Mouse (Mus musculus) embryonic facial prominence, embryonic 11.5 days (tissue): Measurements from ENCODE around the gene D5Ertd579e. TPM values are rescaled to one million over a fixed set of nuclear protein-coding genes. Genes with fewer than 3 reads are reported as not detected.

Experiments
- ATAC-seq: fragments of 200-750 bp; cut with Nextera tagmentation; replicated peaks from 2 replicates; pipeline ENCODE4 v1.8.0; 2017; ENCODE audit warnings: low read depth; ENCODE audit not compliant: insufficient number of reproducible peaks, low FRiP score, low TSS enrichment
- DNase-seq: peaks from one replicate; pipeline ENCODE4 v3.0.0-alpha.2; 2015; ENCODE audit warnings: low spot score
- H3K27ac ChIP-seq: fragments of 300-500 bp; sonication (generic); replicated peaks from 2 replicates; pipeline ENCODE4 v1.5.1; 2014; ENCODE audit warnings: mild to moderate bottlenecking, low read depth, low read length, control low read depth
- H3K27me3 ChIP-seq: fragments of 300-500 bp; sonication (generic); 2 replicates; pipeline ENCODE4 v1.6.1; 2014; ENCODE audit warnings: mild to moderate bottlenecking, low read length, moderate library complexity, mixed read lengths; ENCODE audit not compliant: control insufficient read depth, insufficient read depth
- H3K36me3 ChIP-seq: fragments of 300-500 bp; sonication (generic); replicated peaks from 2 replicates; pipeline ENCODE4 v1.6.1; 2014; ENCODE audit warnings: low read depth, mild to moderate bottlenecking, low read length, moderate library complexity, mixed read lengths; ENCODE audit not compliant: control insufficient read depth, insufficient read depth
- H3K4me1 ChIP-seq: fragments of 300-500 bp; sonication (generic); 2 replicates; pipeline ENCODE4 v1.6.1; 2014; ENCODE audit warnings: low read length, mixed read lengths; ENCODE audit not compliant: control insufficient read depth, insufficient read depth
- H3K4me2 ChIP-seq: fragments of 300-500 bp; sonication (generic); 2 replicates; pipeline ENCODE4 v1.6.1; 2014; ENCODE audit warnings: low read depth, mild to moderate bottlenecking, control low read depth, low read length, moderate library complexity
- H3K4me3 ChIP-seq: fragments of 300-500 bp; sonication (generic); 2 replicates; pipeline ENCODE4 v1.5.1; 2014; ENCODE audit warnings: low read depth, low read length, control low read depth
- H3K9ac ChIP-seq: fragments of 300-500 bp; sonication (generic); replicated peaks from 2 replicates; pipeline ENCODE4 v1.6.1; 2014; ENCODE audit warnings: mild to moderate bottlenecking, control low read depth, low read length
- H3K9me3 ChIP-seq: fragments of 300-500 bp; sonication (generic); replicated peaks from 2 replicates; pipeline ENCODE4 v1.6.1; 2016; ENCODE audit warnings: mild to moderate bottlenecking, low read length, inconsistent platforms, mixed read lengths; ENCODE audit not compliant: control insufficient read depth
- WGBS: fragments of 180-500 bp; shearing (Covaris S2); extraction: QIAGEN DNeasy Blood & Tissue Kit; methylation state at CpG from one replicate; pipeline ENCODE4 v1.1.7; 2014; 5-methylcytosine and 5-hydroxymethylcytosine counted together
- polyA plus RNA-seq: library from polyadenylated mRNA; unstranded; fragments of >200 nt; fragmentation: Nextera tagmentation; extraction: Ambion mirVana; gene quantifications from 2 replicates; pipeline ENCODE4 v1.2.1, GENCODE M21; 2014

Gene D5Ertd579e
- 28.0 and 28.6 TPM in 2 replicates for polyA plus RNA-seq

DNA sequence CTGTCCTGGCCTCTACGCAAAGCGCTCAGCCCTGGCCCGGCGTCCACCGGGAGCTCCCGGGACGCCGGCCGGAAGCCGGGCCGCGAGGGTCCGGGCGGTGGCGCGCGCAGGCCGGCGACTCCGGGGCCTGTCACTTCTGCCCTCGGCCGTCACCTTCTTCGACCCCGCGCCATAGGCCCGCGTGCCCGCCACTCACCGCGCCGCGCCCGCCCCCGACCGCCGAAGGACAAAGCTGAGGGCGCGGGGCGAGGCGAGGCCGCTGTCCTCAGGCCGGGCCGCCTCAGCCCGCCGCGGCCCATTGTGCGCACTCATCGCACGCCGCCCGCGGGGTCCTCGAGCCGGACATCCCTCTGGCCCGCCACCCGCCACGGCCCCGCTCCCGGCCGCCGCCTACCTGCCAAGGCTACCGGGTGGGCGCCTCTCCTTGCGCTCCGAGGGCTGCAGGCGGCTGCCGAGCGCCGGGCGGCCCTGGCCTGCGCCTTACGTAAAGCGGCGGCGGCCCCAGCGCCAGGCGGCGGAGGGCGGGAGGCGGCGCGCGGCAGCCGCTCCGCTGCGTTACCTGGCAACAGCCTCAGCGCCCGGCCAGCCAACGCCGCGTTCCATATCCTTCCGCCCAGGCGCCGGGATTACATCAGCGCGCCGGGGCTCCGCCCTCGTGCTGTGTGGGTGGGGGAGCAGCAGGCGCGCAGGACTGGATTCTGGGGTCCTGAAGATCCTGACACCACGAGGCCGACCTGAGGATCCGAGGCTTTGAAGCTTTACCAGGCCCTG is at the start of gene D5Ertd579e:
Gene D5Ertd579e (minus strand): TSS at position 564 of the 771 bp plus-strand sequence.
- Histone ChIP-seq H3K9me3 (no peaks in the 10 kb centered on the region), H3K9ac (peak within 1 kb of the TSS; percentile 70), H3K4me3 (peak within 1 kb of the TSS; percentile 64), H3K27ac (peak within 1 kb of the TSS; percentile 77), H3K27me3 (no peaks in the 10 kb centered on the region), H3K4me2 (peak within 1 kb of the TSS; percentile 71), H3K36me3 (no peaks in the 10 kb centered on the region), H3K4me1 (0 out of 2 replicates have a peak, but pooled peaks cover 3% of the 10 kb centered on the region)
- under 1% methylated on average over 81 of the region's 104 CpGs for WGBS
- ATAC-seq (peak; percentile 90), DNase-seq (peak; percentile 94)

DNA sequence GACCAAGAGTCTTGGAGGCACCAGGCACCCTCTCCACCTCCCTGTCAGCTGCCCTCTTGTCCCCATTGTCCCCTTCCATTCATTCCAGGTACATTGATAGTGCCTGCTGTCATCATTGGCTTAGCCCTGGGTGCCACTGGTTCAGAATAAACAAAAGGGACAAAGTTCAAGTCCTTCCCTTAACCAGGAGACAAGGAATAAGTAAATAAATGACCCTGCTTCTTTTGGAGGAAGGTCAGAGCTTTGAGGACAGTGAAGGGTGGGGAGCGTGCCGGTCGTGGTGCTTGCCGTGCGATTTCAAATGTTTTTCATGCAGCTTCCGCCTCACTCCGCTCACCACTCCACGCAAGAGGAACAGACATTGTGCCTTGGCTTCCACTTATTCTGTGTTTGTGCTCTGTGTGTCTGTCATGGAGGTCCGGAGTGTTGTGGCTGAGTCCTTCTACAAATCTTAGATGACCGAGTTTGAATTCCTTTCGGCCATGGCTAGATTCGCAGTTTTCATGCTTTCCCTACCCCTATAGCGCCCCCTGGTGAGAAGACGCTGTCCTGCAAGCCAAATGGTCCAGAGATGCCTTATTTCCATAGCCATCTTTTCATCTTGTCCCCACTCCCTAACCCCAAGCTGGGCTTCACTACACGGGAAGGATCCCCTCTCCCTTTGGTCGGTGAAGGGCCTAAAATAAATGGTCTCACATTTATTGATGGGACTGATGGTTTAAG is 46.5 kb upstream of the D5Ertd579e start:
- WGBS, result 38% methylated on average over 16 of the region's 16 CpGs
- Histone ChIP-seq H3K4me2 (no peak overlapping the region), H3K4me1 (no peaks in the 10 kb centered on the region)

GRCm38 (mm10) chr5:36739829-36740228 is 44.0 kb upstream of the D5Ertd579e start:
- H3K27me3 ChIP-seq, result no peaks in the 10 kb centered on the region
- H3K9ac ChIP-seq, result no peak overlapping the region
- H3K4me2 ChIP-seq, result no peak overlapping the region
- DNase-seq (peak; percentile 35), ATAC-seq (no peak)
- no peaks in the 10 kb centered on the region for H3K4me1 ChIP-seq
- H3K27ac ChIP-seq, result no peak overlapping the region
- no peaks in the 10 kb centered on the region for H3K36me3 ChIP-seq
- no peaks in the 10 kb centered on the region for H3K9me3 ChIP-seq
- no peak overlapping the region for H3K4me3 ChIP-seq
- 58% methylated on average over 4 of the region's 4 CpGs for WGBS

More for the DNA sequence above, 46.5 kb upstream of the D5Ertd579e start:
- H3K36me3 ChIP-seq, result no peaks in the 10 kb centered on the region
- no peak overlapping the region for H3K27ac ChIP-seq
- ATAC-seq, result no peak
- no peak overlapping the region for H3K9ac ChIP-seq
- no peaks in the 10 kb centered on the region for H3K9me3 ChIP-seq
- H3K27me3 ChIP-seq, result no peaks in the 10 kb centered on the region
- peak; percentile 81 for DNase-seq
- no peak overlapping the region for H3K4me3 ChIP-seq

- H3K27ac ChIP-seq, result no peak overlapping the region
- H3K27me3 ChIP-seq, result no peaks in the 10 kb centered on the region
- no peak overlapping the region for H3K4me3 ChIP-seq
- 59% methylated on average over 16 of the region's 16 CpGs for WGBS
- no peak for ATAC-seq
- H3K4me2 ChIP-seq, result no peak overlapping the region
- no peak for DNase-seq
- no peaks in the 10 kb centered on the region for H3K4me1 ChIP-seq
- H3K9me3 ChIP-seq, result no peaks in the 10 kb centered on the region
- H3K9ac ChIP-seq, result no peak overlapping the region; the same call in 1 of the 2 replicates
- no peaks in the 10 kb centered on the region for H3K36me3 ChIP-seq
These were observed 43.2 kb upstream of the D5Ertd579e start for GRCm38 (mm10) chr5:36738799-36739615.

GRCm38 (mm10) chr5:36737765-36738164 is 41.9 kb upstream of the D5Ertd579e start:
- Histone ChIP-seq H3K4me3 (no peak overlapping the region), H3K27ac (no peak overlapping the region), H3K9me3 (no peaks in the 10 kb centered on the region), H3K36me3 (no peaks in the 10 kb centered on the region), H3K27me3 (no peaks in the 10 kb centered on the region), H3K4me2 (no peak overlapping the region), H3K4me1 (no peaks in the 10 kb centered on the region), H3K9ac (no peak overlapping the region)
- ATAC-seq, result no peak
- DNase-seq, result no peak
- 60% methylated on average over 4 of the region's 4 CpGs for WGBS

DNA sequence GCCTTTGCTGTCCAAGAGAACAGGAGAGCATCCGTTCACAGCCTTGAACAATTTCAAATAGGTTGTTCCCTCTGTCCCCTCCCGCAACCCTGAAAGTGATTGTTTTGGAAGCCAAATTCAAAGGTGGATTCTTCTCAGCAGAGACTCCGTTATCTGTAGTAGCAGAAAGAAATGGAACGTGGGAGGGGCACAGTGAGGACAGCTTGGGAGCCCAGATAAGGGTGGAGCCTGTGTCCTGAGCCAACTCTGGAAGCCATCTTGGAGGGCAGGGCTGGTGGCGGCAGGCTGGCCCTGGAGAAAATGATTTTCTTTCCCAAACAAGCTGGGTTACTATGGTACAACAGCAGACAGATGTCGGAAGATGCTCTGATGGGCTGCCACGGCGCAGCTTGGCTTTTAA is 40.2 kb upstream of the D5Ertd579e start:
- WGBS, result 81% methylated on average over 8 of the region's 8 CpGs
- Histone ChIP-seq H3K36me3 (no peaks in the 10 kb centered on the region), H3K4me3 (no peak overlapping the region), H3K4me2 (no peak overlapping the region), H3K27ac (no peak overlapping the region), H3K9ac (no peak overlapping the region), H3K9me3 (no peaks in the 10 kb centered on the region), H3K27me3 (no peaks in the 10 kb centered on the region), H3K4me1 (no peaks in the 10 kb centered on the region)
- DNase-seq (no peak), ATAC-seq (no peak)

GRCm38 (mm10) chr5:36735106-36735505 is 39.3 kb upstream of the D5Ertd579e start:
- DNase-seq (no peak), ATAC-seq (no peak)
- Histone ChIP-seq H3K4me2 (no peak overlapping the region), H3K27ac (no peak overlapping the region), H3K9me3 (no peaks in the 10 kb centered on the region), H3K27me3 (no peaks in the 10 kb centered on the region), H3K4me1 (no peaks in the 10 kb centered on the region), H3K4me3 (no peak overlapping the region), H3K36me3 (no peaks in the 10 kb centered on the region), H3K9ac (no peak overlapping the region)
- 80% methylated on average over 6 of the region's 6 CpGs for WGBS
